ENCODE assay signal across 13 mouse cellular contexts in the genomic region with DNA sequence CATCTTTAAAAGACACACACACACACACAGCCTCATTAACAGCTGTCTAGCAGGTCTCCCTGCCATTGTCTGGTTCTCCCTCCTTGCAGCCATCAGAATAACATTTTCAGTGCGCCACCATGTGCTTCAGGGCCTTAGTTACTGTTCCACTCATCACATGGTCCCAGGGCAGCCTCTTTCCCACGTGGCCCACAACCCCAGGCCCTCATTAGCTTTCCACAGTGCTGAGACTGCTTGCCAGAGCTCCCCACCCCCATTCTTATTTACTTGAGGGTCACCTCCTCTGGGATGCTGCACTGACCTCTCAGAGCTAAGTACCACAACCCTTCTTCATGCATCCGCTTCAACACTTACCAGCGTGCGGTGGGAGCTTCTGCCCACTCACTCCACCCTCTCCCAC. TPM values are rescaled to one million over a fixed set of nuclear protein-coding genes. Genes with fewer than 3 reads are reported as not detected.
DNase-seq lines count a peak whose midpoint lies in the region; ATAC-seq lines count a peak whose summit lies in the region.
"Had no signal": no experiment of that assay in that cellular context is flagged by ENCODE, and none has a peak within 500 bp of the region (broad histone marks: within the 10 kb centered on the region; RNA-seq: fewer than 3 reads in every experiment).

No protein-coding gene starts in this region.

- ATAC-seq in hindbrain, embryonic 12.5 days (ENCODE audit: low FRiP score), result peak; percentile 57; the same call in 1 of the 2 replicates
- no peak for ATAC-seq in hindbrain, embryonic 13.5 days (ENCODE audit: low FRiP score)
- ATAC-seq in forebrain, embryonic 12.5 days (ENCODE audit: low FRiP score), result peak; percentile 70
- 0 out of 2 replicates have a peak, but pooled peaks have one; percentile 59 for ATAC-seq in midbrain, embryonic 15.5 days (replicated peaks)
- ATAC-seq in CD4-positive, CD25-positive, alpha-beta regulatory T cell, adult 4 months, result no peak
- ATAC-seq: activated CD4-positive, CD25-positive, alpha-beta regulatory T cell, adult 4 months had no signal

- 0 out of 2 replicates have a peak overlapping the region, but pooled peaks have one; percentile 18 for H3K9ac ChIP-seq in hindbrain, embryonic 12.5 days
- H3K9ac ChIP-seq in hindbrain, embryonic 13.5 days, result no peak overlapping the region
- H3K9ac ChIP-seq in forebrain, embryonic 12.5 days, result no peak overlapping the region
- no peak overlapping the region for H3K9ac ChIP-seq in midbrain, embryonic 15.5 days
- H3K9ac ChIP-seq: heart, embryonic 15.5 days had no signal

- H3K4me2 ChIP-seq in hindbrain, embryonic 12.5 days (replicated peaks), result no peak overlapping the region
- no peak overlapping the region for H3K4me2 ChIP-seq in hindbrain, embryonic 13.5 days
- H3K4me2 ChIP-seq in forebrain, embryonic 12.5 days, result peak overlapping the region; percentile 1; the same call in 1 of the 2 replicates
- no peak overlapping the region for H3K4me2 ChIP-seq in midbrain, embryonic 15.5 days
- H3K4me2 ChIP-seq: heart, embryonic 15.5 days; liver, embryonic 11.5 days had no signal

- no peaks in the 10 kb centered on the region for H3K27me3 ChIP-seq in hindbrain, embryonic 12.5 days
- H3K27me3 ChIP-seq in hindbrain, embryonic 13.5 days, result no peaks in the 10 kb centered on the region
- no peaks in the 10 kb centered on the region for H3K27me3 ChIP-seq in forebrain, embryonic 12.5 days
- H3K27me3 ChIP-seq in midbrain, embryonic 15.5 days (replicated peaks), result no peaks in the 10 kb centered on the region
- H3K27me3 ChIP-seq: heart, embryonic 15.5 days had no signal

- H3K4me3 ChIP-seq in hindbrain, embryonic 12.5 days, result no peak overlapping the region
- no peak overlapping the region for H3K4me3 ChIP-seq in hindbrain, embryonic 13.5 days
- no peak overlapping the region for H3K4me3 ChIP-seq in forebrain, embryonic 12.5 days (replicated peaks)
- no peak overlapping the region for H3K4me3 ChIP-seq in midbrain, embryonic 15.5 days
- H3K4me3 ChIP-seq: heart, embryonic 15.5 days had no signal

- H3K36me3 ChIP-seq in hindbrain, embryonic 12.5 days, result no peaks in the 10 kb centered on the region
- H3K36me3 ChIP-seq in hindbrain, embryonic 13.5 days, result no peaks in the 10 kb centered on the region
- no peaks in the 10 kb centered on the region for H3K36me3 ChIP-seq in forebrain, embryonic 12.5 days (replicated peaks)
- H3K36me3 ChIP-seq in midbrain, embryonic 15.5 days (replicated peaks), result no peaks in the 10 kb centered on the region
- H3K36me3 ChIP-seq: heart, embryonic 15.5 days had no signal

- DNase-seq in kidney, postnatal 10 days, result peak; percentile 58
- no peak for DNase-seq in adrenal gland, adult 2 months
- no peak for DNase-seq in spleen, postnatal 36 days (ENCODE audit: low spot score in 2 of 2)
- DNase-seq: right cerebral cortex, postnatal 14 days; thymus, postnatal 25 days had no signal

- WGBS in hindbrain, embryonic 12.5 days, result 20% methylated on average over 5 of the region's 5 CpGs
- WGBS in hindbrain, embryonic 13.5 days, result 33% methylated on average over 5 of the region's 5 CpGs
- WGBS in forebrain, embryonic 12.5 days, result 27% methylated on average over 5 of the region's 5 CpGs
- WGBS in midbrain, embryonic 15.5 days, result 33% methylated on average over 5 of the region's 5 CpGs

- no peaks in the 10 kb centered on the region for H3K9me3 ChIP-seq in hindbrain, embryonic 12.5 days (replicated peaks)
- H3K9me3 ChIP-seq in hindbrain, embryonic 13.5 days, result no peaks in the 10 kb centered on the region
- H3K9me3 ChIP-seq in forebrain, embryonic 12.5 days, result no peaks in the 10 kb centered on the region
- H3K9me3 ChIP-seq in midbrain, embryonic 15.5 days, result no peaks in the 10 kb centered on the region
- H3K9me3 ChIP-seq: heart, embryonic 15.5 days had no signal

- H3K4me1 ChIP-seq in hindbrain, embryonic 12.5 days, result peaks cover 53% of the 10 kb centered on the region
- peaks cover 52% of the 10 kb centered on the region for H3K4me1 ChIP-seq in hindbrain, embryonic 13.5 days (replicated peaks)
- H3K4me1 ChIP-seq in forebrain, embryonic 12.5 days, result peaks cover 70% of the 10 kb centered on the region
- peaks cover 10% of the 10 kb centered on the region for H3K4me1 ChIP-seq in midbrain, embryonic 15.5 days

- H3K27ac ChIP-seq in hindbrain, embryonic 12.5 days, result peak overlapping the region; percentile 44; the same call in 1 of the 2 replicates
- H3K27ac ChIP-seq in hindbrain, embryonic 13.5 days, result no peak overlapping the region
- H3K27ac ChIP-seq in forebrain, embryonic 12.5 days, result 0 out of 2 replicates have a peak overlapping the region, but pooled peaks have one; percentile 56
- no peak overlapping the region for H3K27ac ChIP-seq in midbrain, embryonic 15.5 days
- H3K27ac ChIP-seq: heart, embryonic 15.5 days had no signal

RNA-seq across cellular contexts. Expression of a gene that starts 28.1 kb away (rescaled TPM):
- 10.7 and 12.5 TPM in 2 replicates for polyA plus RNA-seq in hindbrain, embryonic 12.5 days (2016; fragmentation: Nextera tagmentation; extraction: Ambion mirVana)
- 6.5 and 6.8 TPM in 2 replicates for polyA plus RNA-seq in hindbrain, embryonic 13.5 days (2015; fragmentation: Nextera tagmentation; extraction: Ambion mirVana)
- polyA plus RNA-seq in forebrain, embryonic 12.5 days (2016; fragmentation: Nextera tagmentation; extraction: Ambion mirVana), result 18.6 and 20.8 TPM in 2 replicates
- polyA plus RNA-seq in midbrain, embryonic 15.5 days (2015; fragmentation: Nextera tagmentation; extraction: Ambion mirVana), result 11.1 and 12.2 TPM in 2 replicates
- 10 to 100 TPM; 10.2 to 22.1 TPM for total RNA-seq in adrenal gland, adult 2 months (2021)
- 16.7 and 20.7 TPM in 2 replicates for polyA plus RNA-seq in adrenal gland, adult 2 months (2012; rRNA removed)
- polyA plus RNA-seq in CD4-positive, CD25-positive, alpha-beta regulatory T cell, adult 4 months (2017; shearing (Covaris generic)), result 10 to 100 TPM in 1 of 2 experiments, 1 to 10 TPM in 1; 4.9 to 17.0 TPM

RNA-seq across cellular contexts. Expression of a gene that starts 53.9 kb away (rescaled TPM):
- polyA plus RNA-seq in hindbrain, embryonic 12.5 days (2016; fragmentation: Nextera tagmentation; extraction: Ambion mirVana), result 569 and 639 TPM in 2 replicates
- polyA plus RNA-seq in hindbrain, embryonic 13.5 days (2015; fragmentation: Nextera tagmentation; extraction: Ambion mirVana), result 563 and 564 TPM in 2 replicates
- polyA plus RNA-seq in forebrain, embryonic 12.5 days (2016; fragmentation: Nextera tagmentation; extraction: Ambion mirVana), result 607 and 697 TPM in 2 replicates
- polyA plus RNA-seq in midbrain, embryonic 15.5 days (2015; fragmentation: Nextera tagmentation; extraction: Ambion mirVana), result 472 and 477 TPM in 2 replicates
- total RNA-seq in adrenal gland, adult 2 months (2021), result 100 to 1,000 TPM; 360 to 462 TPM
- 52.8 and 81.0 TPM in 2 replicates for polyA plus RNA-seq in adrenal gland, adult 2 months (2012; rRNA removed)
- polyA plus RNA-seq in CD4-positive, CD25-positive, alpha-beta regulatory T cell, adult 4 months (2017; shearing (Covaris generic)), result 1,000 to 10,000 TPM; 1,071 to 1,073 TPM

Comparison
In these comparisons a context has a peak if more than half of its experiments do, and no peak if none do; other contexts are left out.
1. ATAC-seq: peak in hindbrain, embryonic 12.5 days (single experiment), forebrain, embryonic 12.5 days (single experiment) and midbrain, embryonic 15.5 days (single experiment); none in hindbrain, embryonic 13.5 days (single experiment) and CD4-positive, CD25-positive, alpha-beta regulatory T cell, adult 4 months (single experiment).
2. H3K27ac ChIP-seq: peak in hindbrain, embryonic 12.5 days (single experiment) and forebrain, embryonic 12.5 days (single experiment); none in hindbrain, embryonic 13.5 days (single experiment) and midbrain, embryonic 15.5 days (single experiment).